Mouse (Mus musculus) gastrocnemius, postnatal 4 days (tissue): ENCODE measurements around the gene Trim15. TPM values are rescaled to one million over a fixed set of nuclear protein-coding genes. Genes with fewer than 3 reads are reported as not detected.

ENCODE experiments used
- DNase-seq, 2 experiments: peaks; one replicate each; pipeline ENCODE4 v3.0.0; 2021 to 2022; ENCODE audit warnings: low spot score in 2 of 2, mixed read lengths in 2 of 2
- total RNA-seq, 2 experiments: library from RNA; stranded (reverse); gene quantifications; 2 replicates each; pipeline ENCODE4 v1.2.3; 2021

The Trim15 gene
- total RNA-seq, 2 experiments from 2014 or later, result not detected

GRCm38 (mm10) chr17:36869955-36870810, 3.2 kb upstream of the Trim15 start:
- DNase-seq, result no peak

DNA sequence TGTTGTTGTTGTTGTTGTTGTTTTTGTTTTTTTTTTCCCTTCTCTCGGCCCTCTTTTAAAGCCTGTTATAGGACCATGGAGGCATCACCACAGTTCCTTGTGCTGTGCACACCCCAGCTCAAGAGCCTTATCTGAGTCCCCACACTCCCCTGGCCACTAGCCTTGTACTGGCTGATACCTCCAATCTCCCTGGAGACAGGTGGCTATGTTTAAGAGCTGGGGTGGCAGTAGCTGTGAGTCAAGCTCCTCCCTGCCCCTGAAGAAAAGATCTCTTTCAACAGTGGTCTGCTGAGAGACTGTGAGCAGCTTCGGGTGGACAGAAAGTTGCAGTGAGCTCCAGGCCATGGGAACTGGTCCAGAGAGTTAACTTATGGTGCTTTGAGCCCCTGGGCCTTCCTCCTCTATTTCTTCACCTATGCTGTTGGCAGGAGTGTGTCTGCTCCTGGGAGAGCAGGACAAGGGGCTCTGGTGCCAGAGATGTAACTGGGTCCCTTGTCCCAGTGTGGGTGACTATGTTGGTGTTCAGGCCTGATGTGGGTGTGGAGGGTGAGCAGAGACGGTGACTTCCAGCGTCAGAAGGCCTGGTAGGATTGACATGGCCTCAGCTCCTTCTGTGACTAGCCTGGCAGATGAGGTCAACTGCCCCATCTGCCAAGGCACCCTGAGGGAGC, 2.4 kb upstream of the Trim15 start, which contains the start of gene Trim10:
Gene Trim10 (plus strand): TSS at position 291 of the 671 bp plus-strand sequence.
- DNase-seq, result no peak

DNA sequence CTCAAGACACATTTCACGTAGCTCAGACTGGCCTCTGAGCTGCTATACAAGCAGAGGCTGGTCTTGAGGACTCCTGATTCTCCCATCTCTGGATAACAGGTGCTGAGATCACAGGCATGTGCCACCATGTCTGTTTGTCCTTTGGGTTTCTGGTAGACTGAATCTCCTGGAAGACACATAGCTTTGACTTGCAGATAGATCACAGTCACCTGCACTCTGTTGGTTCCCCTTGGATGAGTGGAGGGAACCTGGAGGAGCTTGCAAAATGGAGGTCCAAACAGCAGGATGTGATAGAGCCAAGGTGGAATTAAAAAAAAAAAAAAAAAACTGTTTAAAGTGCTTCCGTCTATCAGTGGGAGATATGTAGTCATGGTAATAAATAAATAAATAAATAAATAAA, 1.8 kb upstream of the Trim15 start:
- no peak for DNase-seq

- no peak for DNase-seq
These were observed 5.3 kb downstream of the Trim15 start for GRCm38 (mm10) chr17:36861680-36862079.

DNA sequence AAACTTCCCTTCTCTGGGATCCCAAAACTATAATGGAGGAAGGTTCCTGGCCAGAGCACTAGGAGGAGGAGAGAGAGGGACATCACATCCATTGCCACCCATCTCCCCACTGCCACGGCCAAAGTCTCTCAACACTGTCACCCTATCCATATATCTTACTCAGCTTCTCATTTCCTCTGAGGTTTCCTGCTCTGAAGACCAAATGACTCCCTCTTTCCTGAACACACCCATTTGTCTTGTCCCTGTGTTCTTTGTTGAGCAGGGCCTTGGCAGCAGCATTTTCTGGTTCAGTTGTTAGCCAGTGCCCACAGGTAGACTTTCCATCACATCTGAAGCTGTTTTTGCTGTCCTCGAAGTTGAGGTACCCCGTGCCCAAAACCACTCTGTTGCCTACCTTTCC, 8.8 kb downstream of the Trim15 start:
- DNase-seq, result no peak

DNA sequence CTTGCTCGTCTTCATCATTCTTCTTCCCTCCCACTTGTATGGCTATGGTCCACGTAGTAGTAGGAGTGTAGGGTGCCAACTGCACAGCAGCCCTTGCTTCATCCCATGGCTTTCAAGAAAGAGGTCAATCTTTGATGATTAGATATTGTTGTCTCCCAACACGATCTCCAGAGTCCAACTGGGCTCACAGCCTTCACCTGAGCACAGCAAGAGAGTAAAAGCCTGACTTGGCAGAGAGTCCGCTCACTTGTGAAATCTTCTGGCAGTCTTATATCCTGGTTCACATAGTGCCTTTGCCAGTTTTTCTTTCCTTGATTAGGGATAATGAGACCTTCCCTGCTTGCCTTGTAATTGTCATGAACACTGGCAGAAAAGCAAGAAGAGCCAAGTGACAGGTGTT, 10.8 kb downstream of the Trim15 start:
- no peak for DNase-seq

- DNase-seq, result no peak
These were observed 11.5 kb downstream of the Trim15 start for GRCm38 (mm10) chr17:36855484-36855883.

GRCm38 (mm10) chr17:36851627-36852026, 15.4 kb downstream of the Trim15 start:
- DNase-seq, result no peak

GRCm38 (mm10) chr17:36851200-36851599, 15.8 kb downstream of the Trim15 start:
- no peak for DNase-seq

- DNase-seq, result no peak
These were observed 17.0 kb downstream of the Trim15 start for GRCm38 (mm10) chr17:36849992-36850391.

GRCm38 (mm10) chr17:36848911-36849310, 18.1 kb downstream of the Trim15 start:
- no peak for DNase-seq

GRCm38 (mm10) chr17:36844725-36845124, 22.3 kb downstream of the Trim15 start:
- DNase-seq, result no peak

- DNase-seq, result no peak
These were observed 22.7 kb downstream of the Trim15 start for GRCm38 (mm10) chr17:36844286-36844719.

- DNase-seq, result no peak
These were observed 23.3 kb downstream of the Trim15 start for GRCm38 (mm10) chr17:36843696-36844095.

DNA sequence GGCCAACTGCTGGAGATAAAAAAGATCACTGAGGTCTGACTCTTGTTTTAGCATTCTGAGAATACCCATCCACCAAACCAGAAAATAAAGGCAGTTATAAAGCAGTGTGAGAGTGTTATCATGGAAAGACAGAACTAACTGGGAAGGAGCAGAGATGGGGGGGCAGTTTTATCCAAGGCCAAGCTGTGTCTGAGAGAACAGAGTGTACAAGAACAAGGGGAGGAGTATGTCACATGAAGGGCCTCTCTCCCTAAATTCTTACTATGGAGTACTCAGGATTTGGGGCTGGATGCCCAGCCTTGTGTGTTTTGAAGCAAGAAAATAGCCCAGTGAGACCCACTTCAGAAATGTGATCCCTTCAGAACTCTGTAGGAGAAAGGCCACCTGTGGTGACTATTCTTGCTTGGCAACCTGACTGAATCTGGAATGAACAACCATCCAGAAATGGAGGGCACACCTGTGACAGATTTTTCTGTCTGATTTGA, 26.0 kb downstream of the Trim15 start:
- no peak for DNase-seq

GRCm38 (mm10) chr17:36839931-36840330, 27.1 kb downstream of the Trim15 start:
- no peak for DNase-seq

GRCm38 (mm10) chr17:36839001-36839400, 28.0 kb downstream of the Trim15 start:
- DNase-seq, result no peak

DNA sequence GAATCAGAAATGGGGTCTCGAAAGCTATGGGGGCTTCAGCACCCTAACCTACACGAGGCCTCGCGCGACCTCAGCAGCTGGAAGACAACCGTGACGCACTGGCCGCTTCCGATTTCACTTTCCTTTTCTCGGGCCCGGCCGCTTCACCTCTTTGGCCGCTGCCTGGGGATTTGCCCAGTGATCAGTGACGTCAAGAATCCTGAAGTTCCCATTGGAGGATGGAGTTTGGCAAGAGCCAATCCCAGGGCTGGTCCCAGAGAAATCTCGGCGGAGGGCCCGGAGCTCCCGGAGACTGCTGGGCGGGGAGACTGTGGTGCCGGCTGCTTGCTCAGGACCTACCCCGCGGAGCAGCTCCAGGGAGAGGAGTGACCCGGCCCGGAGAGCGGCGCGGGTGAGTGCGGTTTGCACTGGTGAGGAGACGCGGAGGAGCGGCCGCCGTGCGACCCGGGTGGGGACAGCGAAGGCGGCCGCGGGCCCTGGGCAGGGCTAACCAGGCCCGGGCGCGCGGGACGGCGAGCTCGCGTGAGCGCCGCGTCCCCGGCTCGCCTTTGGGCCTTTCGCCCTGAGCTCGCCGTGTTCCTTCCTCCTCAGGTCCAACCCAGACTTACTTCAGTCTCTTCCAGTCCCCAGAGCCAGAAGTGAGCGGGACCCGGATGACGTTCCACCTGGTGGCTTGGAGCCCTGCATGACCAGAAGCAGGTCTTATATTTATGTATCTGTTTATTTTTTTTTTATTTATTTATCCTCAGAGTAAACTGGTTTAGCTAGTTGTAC, 29.9 kb downstream of the Trim15 start, which contains the start of gene Trim26:
Gene Trim26 (plus strand): TSS at position 261 of the 774 bp plus-strand sequence.
- peak; percentile 92 to 97 for DNase-seq

DNA sequence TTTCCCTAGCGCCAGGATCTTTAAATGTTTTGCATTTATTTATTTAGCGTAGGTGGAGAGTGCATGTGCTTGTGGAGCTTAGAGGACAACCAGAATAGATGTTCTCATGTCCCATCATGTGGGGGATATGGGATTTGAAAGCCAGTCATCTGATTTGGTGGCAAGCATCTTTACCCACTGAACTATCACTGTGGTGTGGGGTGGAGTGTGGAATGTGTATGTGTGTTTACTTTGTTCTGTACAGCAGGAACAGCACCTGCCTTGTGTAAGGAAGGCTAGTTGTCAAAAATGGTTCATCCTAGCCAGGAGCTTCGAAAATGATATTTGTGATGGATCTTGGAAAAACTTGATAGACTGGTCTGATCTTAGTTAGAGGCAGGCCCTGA, 30.6 kb downstream of the Trim15 start:
- no peak for DNase-seq

- DNase-seq, result peak in 1 of 2 experiments; percentile 60
These were observed 31.2 kb downstream of the Trim15 start for GRCm38 (mm10) chr17:36835591-36836426.
